Mouse (Mus musculus): Measurements from ENCODE around the gene Trnt1. TPM values are rescaled to one million over a fixed set of nuclear protein-coding genes. Genes with fewer than 3 reads are reported as not detected.

Trnt1 gene
- polyA plus RNA-seq, 1 experiment from 2014 or later = 60.7 TPM

- H3K4me1 ChIP-seq (replicated peaks; ENCODE audit: control insufficient read depth, insufficient read depth, low read length) = peaks cover 4% of the 10 kb centered on the region
- H3K9me3 ChIP-seq (ENCODE audit: control insufficient read depth, low read length) = no peaks in the 10 kb centered on the region
- DNase-seq (ENCODE audit: low spot score) (no peak), ATAC-seq (replicated peaks; ENCODE audit: low FRiP score, low TSS enrichment, low read depth) (no peak)
- no peak overlapping the region for H3K4me2 ChIP-seq (ENCODE audit: low read length)
- no peaks in the 10 kb centered on the region for H3K27me3 ChIP-seq (replicated peaks; ENCODE audit: control insufficient read depth, insufficient read depth, low read length)
- no peak overlapping the region for H3K9ac ChIP-seq (ENCODE audit: low read length)
- H3K36me3 ChIP-seq (ENCODE audit: control insufficient read depth, insufficient read depth, low read length) = peaks cover 58% of the 10 kb centered on the region
- WGBS = 93% methylated on average over 10 of the region's 10 CpGs
- H3K27ac ChIP-seq (ENCODE audit: low read depth) = no peak overlapping the region
- no peak overlapping the region for H3K4me3 ChIP-seq (ENCODE audit: low read depth, low read length)
Observed at GRCm38 (mm10) chr6:106793621-106794020, 24.7 kb downstream of the Trnt1 start.

GRCm38 (mm10) chr6:106794094-106794814, 25.3 kb downstream of the Trnt1 start:
- Histone ChIP-seq H3K4me3 (ENCODE audit: low read depth, low read length) (no peak overlapping the region), H3K9me3 (ENCODE audit: control insufficient read depth, low read length) (no peaks in the 10 kb centered on the region), H3K36me3 (ENCODE audit: control insufficient read depth, insufficient read depth, low read length) (peaks cover 52% of the 10 kb centered on the region), H3K27ac (ENCODE audit: low read depth) (no peak overlapping the region), H3K9ac (ENCODE audit: low read length) (no peak overlapping the region), H3K4me1 (replicated peaks; ENCODE audit: control insufficient read depth, insufficient read depth, low read length) (peaks cover 10% of the 10 kb centered on the region), H3K4me2 (ENCODE audit: low read length) (no peak overlapping the region), H3K27me3 (replicated peaks; ENCODE audit: control insufficient read depth, insufficient read depth, low read length) (no peaks in the 10 kb centered on the region)
- 86% methylated on average over 13 of the region's 13 CpGs for WGBS
- ATAC-seq (replicated peaks; ENCODE audit: low FRiP score, low TSS enrichment, low read depth) (no peak), DNase-seq (ENCODE audit: low spot score) (no peak)

GRCm38 (mm10) chr6:106799333-106800226, 30.7 kb downstream of the Trnt1 start, which contains the start of gene Crbn:
Gene Crbn (minus strand): TSS chr6:106800077.
- no peak within 1 kb of the TSS for H3K27ac ChIP-seq (ENCODE audit: low read depth)
- peak; percentile 94 for DNase-seq (ENCODE audit: low spot score)
- peak; percentile 95 for ATAC-seq (replicated peaks; ENCODE audit: low FRiP score, low TSS enrichment, low read depth)
- no peaks in the 10 kb centered on the region for H3K27me3 ChIP-seq (replicated peaks; ENCODE audit: control insufficient read depth, insufficient read depth, low read length)
- H3K9me3 ChIP-seq (ENCODE audit: control insufficient read depth, low read length) = no peaks in the 10 kb centered on the region
- H3K9ac ChIP-seq (ENCODE audit: low read length) = peak within 1 kb of the TSS; percentile 78
- H3K4me2 ChIP-seq (ENCODE audit: low read length) = peak within 1 kb of the TSS; percentile 98
- H3K4me3 ChIP-seq (ENCODE audit: low read depth, low read length) = peak within 1 kb of the TSS; percentile 91
- H3K4me1 ChIP-seq (replicated peaks; ENCODE audit: control insufficient read depth, insufficient read depth, low read length) = peaks cover 10% of the 10 kb centered on the region
- H3K36me3 ChIP-seq (ENCODE audit: control insufficient read depth, insufficient read depth, low read length) = peaks cover 11% of the 10 kb centered on the region
- WGBS = 1% methylated on average over 57 of the region's 57 CpGs

GRCm38 (mm10) chr6:106800227-106800557, 31.3 kb downstream of the Trnt1 start:
- WGBS = 54% methylated on average over 5 of the region's 5 CpGs
- peak overlapping the region; percentile 23; the same call in 1 of the 2 replicates for H3K4me2 ChIP-seq (ENCODE audit: low read length)
- no peaks in the 10 kb centered on the region for H3K9me3 ChIP-seq (ENCODE audit: control insufficient read depth, low read length)
- ATAC-seq (replicated peaks; ENCODE audit: low FRiP score, low TSS enrichment, low read depth) (0 out of 2 replicates have a peak, but pooled peaks have one; percentile 56), DNase-seq (ENCODE audit: low spot score) (no peak)
- H3K36me3 ChIP-seq (ENCODE audit: control insufficient read depth, insufficient read depth, low read length) = peaks cover 5% of the 10 kb centered on the region; the same call in 1 of the 2 replicates
- no peaks in the 10 kb centered on the region for H3K27me3 ChIP-seq (replicated peaks; ENCODE audit: control insufficient read depth, insufficient read depth, low read length)
- H3K9ac ChIP-seq (ENCODE audit: low read length) = no peak overlapping the region
- H3K27ac ChIP-seq (ENCODE audit: low read depth) = no peak overlapping the region
- H3K4me3 ChIP-seq (ENCODE audit: low read depth, low read length) = peak overlapping the region; percentile 91
- H3K4me1 ChIP-seq (replicated peaks; ENCODE audit: control insufficient read depth, insufficient read depth, low read length) = peaks cover 10% of the 10 kb centered on the region

- H3K4me3 ChIP-seq (ENCODE audit: low read depth, low read length) = no peak overlapping the region
- H3K9me3 ChIP-seq (ENCODE audit: control insufficient read depth, low read length) = no peaks in the 10 kb centered on the region
- H3K9ac ChIP-seq (ENCODE audit: low read length) = no peak overlapping the region
- no peak overlapping the region for H3K4me2 ChIP-seq (ENCODE audit: low read length)
- H3K27me3 ChIP-seq (replicated peaks; ENCODE audit: control insufficient read depth, insufficient read depth, low read length) = no peaks in the 10 kb centered on the region
- H3K4me1 ChIP-seq (replicated peaks; ENCODE audit: control insufficient read depth, insufficient read depth, low read length) = no peaks in the 10 kb centered on the region
- no peak overlapping the region for H3K27ac ChIP-seq (ENCODE audit: low read depth)
- ATAC-seq (replicated peaks; ENCODE audit: low FRiP score, low TSS enrichment, low read depth) = peak; percentile 37; the same call in 1 of the 2 replicates
- WGBS = 38% methylated on average over 2 of the region's 2 CpGs
- no peaks in the 10 kb centered on the region for H3K36me3 ChIP-seq (ENCODE audit: control insufficient read depth, insufficient read depth, low read length)
- DNase-seq (ENCODE audit: low spot score) = no peak
Observed at GRCm38 (mm10) chr6:106804904-106805303, 36.0 kb downstream of the Trnt1 start.

GRCm38 (mm10) chr6:106809161-106809560, 40.2 kb downstream of the Trnt1 start:
- Histone ChIP-seq H3K4me1 (replicated peaks; ENCODE audit: control insufficient read depth, insufficient read depth, low read length) (no peaks in the 10 kb centered on the region), H3K27ac (ENCODE audit: low read depth) (no peak overlapping the region), H3K9ac (ENCODE audit: low read length) (no peak overlapping the region), H3K27me3 (replicated peaks; ENCODE audit: control insufficient read depth, insufficient read depth, low read length) (no peaks in the 10 kb centered on the region), H3K4me3 (ENCODE audit: low read depth, low read length) (no peak overlapping the region), H3K9me3 (ENCODE audit: control insufficient read depth, low read length) (no peaks in the 10 kb centered on the region), H3K4me2 (ENCODE audit: low read length) (no peak overlapping the region), H3K36me3 (ENCODE audit: control insufficient read depth, insufficient read depth, low read length) (no peaks in the 10 kb centered on the region)
- 47% methylated on average over 2 of the region's 2 CpGs for WGBS
- DNase-seq (ENCODE audit: low spot score) (no peak), ATAC-seq (replicated peaks; ENCODE audit: low FRiP score, low TSS enrichment, low read depth) (no peak)

GRCm38 (mm10) chr6:106810686-106811085, 41.8 kb downstream of the Trnt1 start:
- no peak for DNase-seq (ENCODE audit: low spot score)
- Histone ChIP-seq H3K27ac (ENCODE audit: low read depth) (no peak overlapping the region), H3K27me3 (replicated peaks; ENCODE audit: control insufficient read depth, insufficient read depth, low read length) (no peaks in the 10 kb centered on the region), H3K36me3 (ENCODE audit: control insufficient read depth, insufficient read depth, low read length) (no peaks in the 10 kb centered on the region), H3K4me2 (ENCODE audit: low read length) (no peak overlapping the region), H3K9ac (ENCODE audit: low read length) (no peak overlapping the region), H3K4me3 (ENCODE audit: low read depth, low read length) (no peak overlapping the region), H3K9me3 (ENCODE audit: control insufficient read depth, low read length) (no peaks in the 10 kb centered on the region), H3K4me1 (replicated peaks; ENCODE audit: control insufficient read depth, insufficient read depth, low read length) (no peaks in the 10 kb centered on the region)
- 85% methylated on average over 3 of the region's 3 CpGs for WGBS
- ATAC-seq (replicated peaks; ENCODE audit: low FRiP score, low TSS enrichment, low read depth) = no peak

GRCm38 (mm10) chr6:106819246-106819645, 50.3 kb downstream of the Trnt1 start:
- Histone ChIP-seq H3K27me3 (replicated peaks; ENCODE audit: control insufficient read depth, insufficient read depth, low read length) (no peaks in the 10 kb centered on the region), H3K9ac (ENCODE audit: low read length) (no peak overlapping the region), H3K36me3 (ENCODE audit: control insufficient read depth, insufficient read depth, low read length) (no peaks in the 10 kb centered on the region), H3K27ac (ENCODE audit: low read depth) (no peak overlapping the region), H3K4me2 (ENCODE audit: low read length) (no peak overlapping the region), H3K4me3 (ENCODE audit: low read depth, low read length) (no peak overlapping the region), H3K4me1 (replicated peaks; ENCODE audit: control insufficient read depth, insufficient read depth, low read length) (no peaks in the 10 kb centered on the region), H3K9me3 (ENCODE audit: control insufficient read depth, low read length) (no peaks in the 10 kb centered on the region)
- DNase-seq (ENCODE audit: low spot score) (no peak), ATAC-seq (replicated peaks; ENCODE audit: low FRiP score, low TSS enrichment, low read depth) (no peak)
